Comparison of ENCODE assay signal across 7 mouse cellular contexts in the genomic region with DNA sequence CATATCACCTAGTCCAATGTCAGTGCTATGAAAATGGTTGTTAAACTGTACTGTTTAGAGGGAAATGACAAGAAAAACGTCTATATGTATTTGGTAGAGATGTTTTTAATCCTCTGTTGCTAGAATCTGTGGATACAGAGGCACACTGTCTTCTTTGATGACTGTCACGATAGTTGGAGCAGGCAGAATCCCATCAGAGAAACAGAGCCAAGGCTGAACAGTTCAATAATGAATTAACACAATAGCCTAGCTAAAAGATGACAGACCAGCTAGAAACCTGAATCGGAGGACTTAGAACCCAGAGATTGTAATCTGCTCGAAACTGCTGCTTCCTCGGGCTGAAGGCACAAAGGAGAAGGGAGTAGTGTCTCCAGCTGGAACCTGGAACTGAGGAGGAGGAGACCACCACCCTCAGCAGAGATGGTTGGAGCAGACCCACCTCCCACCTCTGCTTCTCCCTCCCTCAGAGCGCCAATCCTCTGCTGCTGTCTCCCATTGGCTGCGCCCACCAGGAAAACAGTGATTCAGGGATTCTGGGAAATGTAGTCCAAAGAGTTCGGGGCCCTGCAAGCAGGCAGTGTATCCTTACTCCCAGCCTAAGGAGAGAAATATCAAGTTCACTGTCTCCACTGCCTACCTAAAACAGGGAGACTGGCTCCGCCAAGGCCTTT.
DNase-seq lines count a peak whose midpoint lies in the region; ATAC-seq and TF ChIP-seq lines count a peak whose summit lies in the region.

No protein-coding gene starts in this region.

- peak; percentile 77; the same call in 1 of the 2 replicates for TF ChIP-seq POLR2A in brain, embryonic 14.5 days (IDR thresholded peaks at IDR 0.05; ENCODE audit: borderline replicate concordance, extremely low read depth, insufficient read depth, insufficient read length, poor library complexity, severe bottlenecking)
- TF ChIP-seq POLR2A in testis, adult 2 months (IDR thresholded peaks at IDR 0.05; ENCODE audit: control insufficient read depth, low read depth, low read length) = no peak

- ATAC-seq in embryonic facial prominence, embryonic 11.5 days (replicated peaks; ENCODE audit: insufficient number of reproducible peaks, low FRiP score, low TSS enrichment, low read depth) = peak; percentile 94
- ATAC-seq in heart, embryonic 11.5 days (replicated peaks; ENCODE audit: insufficient number of reproducible peaks, low FRiP score, low TSS enrichment) = peak; percentile 78
- peak; percentile 90 for ATAC-seq in kidney, embryonic 14.5 days (ENCODE audit: low FRiP score, low TSS enrichment)
- ATAC-seq in limb, embryonic 12.5 days (ENCODE audit: insufficient number of reproducible peaks, insufficient read depth, low FRiP score, low TSS enrichment, low read depth) = peak; percentile 88
- peak; percentile 99 for ATAC-seq in midbrain, embryonic 13.5 days

- H3K4me2 ChIP-seq in embryonic facial prominence, embryonic 11.5 days (ENCODE audit: low read depth, low read length) = peak overlapping the region; percentile 32; the same call in 1 of the 2 replicates
- peak overlapping the region; percentile 68 for H3K4me2 ChIP-seq in heart, embryonic 11.5 days
- H3K4me2 ChIP-seq in kidney, embryonic 14.5 days (replicated peaks; ENCODE audit: low read depth, low read length) = peak overlapping the region; percentile 52
- H3K4me2 ChIP-seq in limb, embryonic 12.5 days = peak overlapping the region; percentile 52
- peak overlapping the region; percentile 49 for H3K4me2 ChIP-seq in midbrain, embryonic 13.5 days (replicated peaks)

- no peak overlapping the region for H3K4me3 ChIP-seq in embryonic facial prominence, embryonic 11.5 days (ENCODE audit: low read depth, low read length)
- H3K4me3 ChIP-seq in heart, embryonic 11.5 days (ENCODE audit: low read depth, low read length) = peak overlapping the region; percentile 37
- H3K4me3 ChIP-seq in kidney, embryonic 14.5 days (ENCODE audit: low read length) = peak overlapping the region; percentile 29
- peak overlapping the region; percentile 34 for H3K4me3 ChIP-seq in limb, embryonic 12.5 days (replicated peaks)
- H3K4me3 ChIP-seq in midbrain, embryonic 13.5 days (replicated peaks) = peak overlapping the region; percentile 37
- H3K4me3 ChIP-seq in testis, adult 2 months (ENCODE audit: control insufficient read depth, low read depth, low read length) = peak overlapping the region; percentile 56

- no peaks in the 10 kb centered on the region for H3K27me3 ChIP-seq in embryonic facial prominence, embryonic 11.5 days (ENCODE audit: control insufficient read depth, insufficient read depth, low read length)
- H3K27me3 ChIP-seq in heart, embryonic 11.5 days (ENCODE audit: control insufficient read depth, insufficient read depth, low read length) = no peaks in the 10 kb centered on the region
- H3K27me3 ChIP-seq in kidney, embryonic 14.5 days (ENCODE audit: control insufficient read depth, insufficient read depth, low read length) = no peaks in the 10 kb centered on the region
- no peaks in the 10 kb centered on the region for H3K27me3 ChIP-seq in limb, embryonic 12.5 days
- 0 out of 2 replicates have a peak, but pooled peaks cover 2% of the 10 kb centered on the region for H3K27me3 ChIP-seq in midbrain, embryonic 13.5 days
- no peaks in the 10 kb centered on the region for H3K27me3 ChIP-seq in testis, adult 2 months (ENCODE audit: control insufficient read depth, insufficient read depth, low read length)

- no peak for TF ChIP-seq CTCF in brain, embryonic 14.5 days (IDR thresholded peaks at IDR 0.05; ENCODE audit: borderline replicate concordance, extremely low read depth, insufficient read depth, insufficient read length)
- no peak for TF ChIP-seq CTCF in testis, adult 2 months (IDR thresholded peaks at IDR 0.05; ENCODE audit: control insufficient read depth, insufficient read depth, insufficient replicate concordance, low read depth, low read length)

- peak; percentile 97 for DNase-seq in brain, embryonic 14.5 days (ENCODE audit: low read depth)
- peak; percentile 94 for DNase-seq in embryonic facial prominence, embryonic 11.5 days (ENCODE audit: low spot score)

- H3K9me3 ChIP-seq in embryonic facial prominence, embryonic 11.5 days (replicated peaks; ENCODE audit: control insufficient read depth, low read length) = no peaks in the 10 kb centered on the region
- no peaks in the 10 kb centered on the region for H3K9me3 ChIP-seq in heart, embryonic 11.5 days (replicated peaks; ENCODE audit: control insufficient read depth, low read length)
- no peaks in the 10 kb centered on the region for H3K9me3 ChIP-seq in kidney, embryonic 14.5 days (ENCODE audit: control insufficient read depth, low read length)
- H3K9me3 ChIP-seq in limb, embryonic 12.5 days = no peaks in the 10 kb centered on the region
- H3K9me3 ChIP-seq in midbrain, embryonic 13.5 days = no peaks in the 10 kb centered on the region

- no peaks in the 10 kb centered on the region for H3K36me3 ChIP-seq in embryonic facial prominence, embryonic 11.5 days (replicated peaks; ENCODE audit: control insufficient read depth, insufficient read depth, low read depth, low read length)
- H3K36me3 ChIP-seq in heart, embryonic 11.5 days (ENCODE audit: control insufficient read depth, insufficient read depth, low read length) = no peaks in the 10 kb centered on the region
- H3K36me3 ChIP-seq in kidney, embryonic 14.5 days (ENCODE audit: control insufficient read depth, insufficient read depth, low read length) = no peaks in the 10 kb centered on the region
- no peaks in the 10 kb centered on the region for H3K36me3 ChIP-seq in limb, embryonic 12.5 days
- no peaks in the 10 kb centered on the region for H3K36me3 ChIP-seq in midbrain, embryonic 13.5 days
- H3K36me3 ChIP-seq in testis, adult 2 months (ENCODE audit: control insufficient read depth, insufficient read depth, low read length) = no peaks in the 10 kb centered on the region

- no peak overlapping the region for H3K27ac ChIP-seq in embryonic facial prominence, embryonic 11.5 days (replicated peaks; ENCODE audit: low read depth, low read length)
- no peak overlapping the region for H3K27ac ChIP-seq in heart, embryonic 11.5 days (ENCODE audit: low read depth, low read length)
- H3K27ac ChIP-seq in kidney, embryonic 14.5 days (ENCODE audit: low read depth, low read length) = no peak overlapping the region
- H3K27ac ChIP-seq in limb, embryonic 12.5 days = no peak overlapping the region
- peak overlapping the region; percentile 57 for H3K27ac ChIP-seq in midbrain, embryonic 13.5 days
- no peak overlapping the region for H3K27ac ChIP-seq in testis, adult 2 months (ENCODE audit: control insufficient read depth, insufficient read depth, low read depth, low read length)

- H3K9ac ChIP-seq in embryonic facial prominence, embryonic 11.5 days (replicated peaks; ENCODE audit: low read length) = 0 out of 2 replicates have a peak overlapping the region, but pooled peaks have one; percentile 11
- H3K9ac ChIP-seq in heart, embryonic 11.5 days (ENCODE audit: low read depth, low read length) = peak overlapping the region; percentile 60; the same call in 1 of the 2 replicates
- peak overlapping the region; percentile 42 for H3K9ac ChIP-seq in kidney, embryonic 14.5 days (ENCODE audit: low read depth, low read length)
- peak overlapping the region; percentile 42 for H3K9ac ChIP-seq in limb, embryonic 12.5 days (replicated peaks)
- H3K9ac ChIP-seq in midbrain, embryonic 13.5 days (replicated peaks) = peak overlapping the region; percentile 57

- WGBS in embryonic facial prominence, embryonic 11.5 days = 18% methylated on average over 9 of the region's 9 CpGs
- 21% methylated on average over 9 of the region's 9 CpGs for WGBS in heart, embryonic 11.5 days (ENCODE audit: insufficient replicate concordance)
- 13% methylated on average over 9 of the region's 9 CpGs for WGBS in kidney, embryonic 14.5 days
- WGBS in limb, embryonic 12.5 days = 17% methylated on average over 9 of the region's 9 CpGs
- 11% methylated on average over 9 of the region's 9 CpGs for WGBS in midbrain, embryonic 13.5 days

- no peaks in the 10 kb centered on the region for H3K4me1 ChIP-seq in embryonic facial prominence, embryonic 11.5 days (ENCODE audit: control insufficient read depth, insufficient read depth, low read length)
- H3K4me1 ChIP-seq in heart, embryonic 11.5 days (ENCODE audit: control insufficient read depth, insufficient read depth, low read length) = peaks cover 9% of the 10 kb centered on the region
- peaks cover 20% of the 10 kb centered on the region for H3K4me1 ChIP-seq in kidney, embryonic 14.5 days (ENCODE audit: control insufficient read depth, insufficient read depth, low read length)
- H3K4me1 ChIP-seq in limb, embryonic 12.5 days (replicated peaks) = 0 out of 2 replicates have a peak, but pooled peaks cover 11% of the 10 kb centered on the region
- no peaks in the 10 kb centered on the region for H3K4me1 ChIP-seq in midbrain, embryonic 13.5 days (replicated peaks)
- H3K4me1 ChIP-seq in testis, adult 2 months (ENCODE audit: control insufficient read depth, insufficient read depth, low read length) = peaks cover 5% of the 10 kb centered on the region
